Mouse (Mus musculus): ENCODE measurements at regions not wholly inside any gene's neighbourhood (a gene's known extent, or its start where the extent isn't known, plus 50 kb on each side); places are given as distances from the start of the nearest gene placed in this dataset.

GRCm38 (mm10) chr12:35395211-35395610, 139.6 kb downstream of the Ahr start:
- TF ChIP-seq POLR2A (IDR thresholded peaks at IDR 0.05; ENCODE audit: insufficient read length, low read depth) (no peak), MAX (IDR thresholded peaks at IDR 0.05; ENCODE audit: low read depth) (no peak), POLR2AphosphoS2 (IDR thresholded peaks at IDR 0.05; ENCODE audit: insufficient read length, low read depth) (no peak), MYOD1 (IDR thresholded peaks at IDR 0.05; ENCODE audit: control insufficient read depth in 1 of 3, insufficient read length in 2 of 3, low read depth in 2 of 3) (no peak), CEBPB (IDR thresholded peaks at IDR 0.05; ENCODE audit: insufficient read depth, poor library complexity, severe bottlenecking) (no peak), E2F4 (IDR thresholded peaks at IDR 0.05; ENCODE audit: insufficient read depth) (no peak), SRF (IDR thresholded peaks at IDR 0.05; ENCODE audit: control insufficient read depth, insufficient read length, low read depth) (no peak), USF1 (IDR thresholded peaks at IDR 0.05; ENCODE audit: low read depth) (no peak), MYOG (IDR thresholded peaks at IDR 0.05; ENCODE audit: control insufficient read depth in 1 of 3, insufficient read depth in 1 of 3, insufficient read length in 2 of 3, low read depth in 2 of 3) (no peak), TCF12 (IDR thresholded peaks at IDR 0.05; ENCODE audit: insufficient read depth, poor library complexity, severe bottlenecking) (no peak)
